Mouse (Mus musculus) heart, embryonic 13.5 days (tissue): ENCODE results near the gene Ldah. TPM values are rescaled to one million over a fixed set of nuclear protein-coding genes. Genes with fewer than 3 reads are reported as not detected.

Experiments
- ATAC-seq: fragments of 200-750 bp; cut with Nextera tagmentation; 2 replicates; pipeline ENCODE4 v1.8.0; 2017; ENCODE audit warnings: moderate TSS enrichment; ENCODE audit not compliant: insufficient number of reproducible peaks, low FRiP score, low TSS enrichment; ENCODE audit errors: extremely low read depth
- H3K27ac ChIP-seq: fragments of 300-500 bp; sonication (generic); replicated peaks from 2 replicates; pipeline ENCODE4 v1.5.1; 2015; ENCODE audit warnings: moderate library complexity, mild to moderate bottlenecking, inconsistent platforms
- H3K27me3 ChIP-seq: fragments of 300-500 bp; sonication (generic); replicated peaks from 2 replicates; pipeline ENCODE4 v1.6.1; 2015; ENCODE audit warnings: mild to moderate bottlenecking, inconsistent platforms
- H3K36me3 ChIP-seq: fragments of 300-500 bp; sonication (generic); 2 replicates; pipeline ENCODE4 v1.6.1; 2015; ENCODE audit warnings: mild to moderate bottlenecking, inconsistent platforms
- H3K4me1 ChIP-seq: fragments of 300-500 bp; sonication (generic); 2 replicates; pipeline ENCODE4 v1.6.1; 2015; ENCODE audit warnings: inconsistent platforms
- H3K4me2 ChIP-seq: fragments of 300-500 bp; sonication (generic); 2 replicates; pipeline ENCODE4 v1.6.1; 2015; ENCODE audit warnings: inconsistent platforms, mild to moderate bottlenecking, moderate library complexity
- H3K4me3 ChIP-seq: fragments of 300-500 bp; sonication (generic); 2 replicates; pipeline ENCODE4 v1.5.1; 2015; ENCODE audit warnings: moderate library complexity, mild to moderate bottlenecking, inconsistent platforms
- H3K9ac ChIP-seq: fragments of 300-500 bp; sonication (generic); 2 replicates; pipeline ENCODE4 v1.6.1; 2015; ENCODE audit warnings: inconsistent platforms, mild to moderate bottlenecking, moderate library complexity
- H3K9me3 ChIP-seq: fragments of 300-500 bp; sonication (generic); 2 replicates; pipeline ENCODE4 v1.6.1; 2016; ENCODE audit warnings: inconsistent platforms
- WGBS: fragments of 180-500 bp; shearing (Covaris S2); methylation state at CpG from one replicate; pipeline ENCODE4 v1.1.7; 2015; ENCODE audit warnings: mixed read lengths; 5-methylcytosine and 5-hydroxymethylcytosine counted together
- polyA plus RNA-seq: library from polyadenylated mRNA; unstranded; fragments of >200 nt; fragmentation: Nextera tagmentation; extraction: Ambion mirVana; gene quantifications from 2 replicates; pipeline ENCODE4 v1.2.1, GENCODE M21; 2015

Gene Ldah
- polyA plus RNA-seq, 1 experiment from 2014 or later, result 47.9 TPM

DNA sequence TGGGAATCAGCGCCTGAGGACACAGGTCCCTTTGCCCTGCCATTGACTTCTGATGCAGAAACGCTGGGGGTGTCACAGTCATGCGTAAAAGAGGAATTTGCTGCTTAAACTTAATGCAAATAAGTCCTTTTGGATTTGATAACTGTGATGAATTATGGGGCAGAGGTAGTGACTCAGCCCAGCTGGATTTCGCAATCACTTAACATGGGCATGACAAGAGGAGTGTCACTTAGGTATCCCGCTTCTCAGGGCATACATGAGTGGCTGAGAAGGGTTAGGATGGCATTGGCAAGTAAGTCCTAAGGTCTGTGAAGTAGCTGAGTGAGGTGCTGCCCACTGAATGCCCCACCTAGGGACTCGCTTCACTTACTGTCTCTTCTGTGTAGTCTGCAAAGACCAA, 15.1 kb downstream of the Ldah start:
- no peaks in the 10 kb centered on the region for H3K27me3 ChIP-seq
- no peak overlapping the region for H3K27ac ChIP-seq
- H3K4me2 ChIP-seq, result no peak overlapping the region
- H3K36me3 ChIP-seq, result peaks cover 43% of the 10 kb centered on the region
- WGBS, result 88% methylated on average over 6 of the region's 6 CpGs
- H3K9ac ChIP-seq, result no peak overlapping the region
- H3K4me1 ChIP-seq, result no peaks in the 10 kb centered on the region
- no peaks in the 10 kb centered on the region for H3K9me3 ChIP-seq
- no peak overlapping the region for H3K4me3 ChIP-seq
- no peak for ATAC-seq

DNA sequence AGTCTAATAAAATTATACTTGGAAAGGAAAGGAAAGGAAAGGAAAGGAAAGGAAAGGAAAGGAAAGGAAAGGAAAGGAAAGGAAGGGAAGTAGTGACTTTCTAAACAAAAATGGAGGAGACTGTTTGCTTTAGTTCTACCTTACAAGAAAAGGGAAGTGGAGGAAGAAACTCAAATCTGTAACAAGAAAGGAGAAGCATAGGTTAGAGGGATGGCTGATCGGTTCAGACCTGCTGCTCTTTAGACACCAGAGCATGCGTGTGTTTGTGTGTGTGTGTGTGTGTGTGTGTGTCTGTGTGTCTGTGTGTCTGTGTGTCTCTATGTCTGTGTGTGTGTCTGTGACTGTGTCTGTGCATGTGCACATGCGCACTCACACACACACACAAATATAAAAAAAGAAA, 23.2 kb downstream of the Ldah start:
- 90% methylated on average over 3 of the region's 3 CpGs for WGBS
- H3K27me3 ChIP-seq, result no peaks in the 10 kb centered on the region
- H3K4me1 ChIP-seq, result no peaks in the 10 kb centered on the region
- no peak overlapping the region for H3K4me2 ChIP-seq
- no peak overlapping the region for H3K27ac ChIP-seq
- no peaks in the 10 kb centered on the region for H3K9me3 ChIP-seq
- no peak for ATAC-seq
- peaks cover 44% of the 10 kb centered on the region for H3K36me3 ChIP-seq
- H3K9ac ChIP-seq, result no peak overlapping the region
- no peak overlapping the region for H3K4me3 ChIP-seq

- WGBS, result 73% methylated on average over 3 of the region's 3 CpGs
- no peak overlapping the region for H3K27ac ChIP-seq
- H3K9me3 ChIP-seq, result no peaks in the 10 kb centered on the region
- no peaks in the 10 kb centered on the region for H3K27me3 ChIP-seq
- no peaks in the 10 kb centered on the region for H3K4me1 ChIP-seq
- no peak overlapping the region for H3K4me3 ChIP-seq
- H3K36me3 ChIP-seq, result peaks cover 41% of the 10 kb centered on the region
- no peak overlapping the region for H3K9ac ChIP-seq
- H3K4me2 ChIP-seq, result no peak overlapping the region
- no peak for ATAC-seq
These were observed 24.8 kb downstream of the Ldah start for GRCm38 (mm10) chr12:8232679-8233078.

- no peak overlapping the region for H3K4me3 ChIP-seq
- H3K27ac ChIP-seq, result no peak overlapping the region
- peaks cover 11% of the 10 kb centered on the region for H3K36me3 ChIP-seq
- H3K9ac ChIP-seq, result no peak overlapping the region
- 80% methylated on average over 3 of the region's 3 CpGs for WGBS
- no peak overlapping the region for H3K4me2 ChIP-seq
- no peak for ATAC-seq
- H3K4me1 ChIP-seq, result peaks cover 27% of the 10 kb centered on the region
- no peaks in the 10 kb centered on the region for H3K9me3 ChIP-seq
- no peaks in the 10 kb centered on the region for H3K27me3 ChIP-seq
These were observed 34.3 kb downstream of the Ldah start for GRCm38 (mm10) chr12:8242181-8242580.

GRCm38 (mm10) chr12:8244746-8245145, 36.8 kb downstream of the Ldah start:
- Histone ChIP-seq H3K4me3 (no peak overlapping the region), H3K9me3 (no peaks in the 10 kb centered on the region), H3K9ac (no peak overlapping the region), H3K27me3 (no peaks in the 10 kb centered on the region), H3K4me1 (peaks cover 26% of the 10 kb centered on the region), H3K36me3 (0 out of 2 replicates have a peak, but pooled peaks cover 5% of the 10 kb centered on the region), H3K4me2 (no peak overlapping the region), H3K27ac (no peak overlapping the region)
- 44% methylated on average over 4 of the region's 4 CpGs for WGBS
- ATAC-seq, result no peak

DNA sequence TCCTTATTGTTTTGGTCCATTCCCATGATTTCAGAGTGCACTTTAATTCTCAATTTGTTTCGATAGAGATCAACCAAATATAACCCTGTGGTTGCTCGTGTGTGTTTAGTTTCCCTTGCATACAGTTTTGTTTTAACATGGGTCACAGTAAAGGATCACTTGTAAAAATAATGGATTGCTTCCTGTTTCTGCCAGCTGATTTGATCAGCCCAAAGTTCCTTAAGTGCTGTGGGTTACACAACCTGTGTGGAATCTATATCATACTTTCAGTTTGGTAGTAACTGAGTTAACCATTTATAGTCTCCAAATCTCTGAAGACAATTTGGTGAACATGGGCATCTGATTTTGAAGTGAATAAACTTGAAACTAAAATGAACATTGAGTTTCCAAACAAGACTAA, 52.4 kb downstream of the Ldah start:
- no peak for ATAC-seq
- Histone ChIP-seq H3K36me3 (no peaks in the 10 kb centered on the region), H3K27ac (no peak overlapping the region), H3K27me3 (no peaks in the 10 kb centered on the region), H3K4me2 (no peak overlapping the region), H3K9ac (no peak overlapping the region), H3K4me1 (peaks cover 17% of the 10 kb centered on the region), H3K4me3 (no peak overlapping the region), H3K9me3 (no peaks in the 10 kb centered on the region)
- 72% methylated on average over 2 of the region's 2 CpGs for WGBS

GRCm38 (mm10) chr12:8266311-8266710, 58.4 kb downstream of the Ldah start:
- peaks cover 33% of the 10 kb centered on the region for H3K4me1 ChIP-seq
- WGBS, result 57% methylated on average over 7 of the region's 7 CpGs
- no peaks in the 10 kb centered on the region for H3K27me3 ChIP-seq
- H3K36me3 ChIP-seq, result peaks cover 17% of the 10 kb centered on the region
- no peak overlapping the region for H3K4me3 ChIP-seq
- peak overlapping the region; percentile 20; the same call in 1 of the 2 replicates for H3K27ac ChIP-seq
- no peak for ATAC-seq
- no peaks in the 10 kb centered on the region for H3K9me3 ChIP-seq
- H3K9ac ChIP-seq, result no peak overlapping the region
- H3K4me2 ChIP-seq, result no peak overlapping the region

DNA sequence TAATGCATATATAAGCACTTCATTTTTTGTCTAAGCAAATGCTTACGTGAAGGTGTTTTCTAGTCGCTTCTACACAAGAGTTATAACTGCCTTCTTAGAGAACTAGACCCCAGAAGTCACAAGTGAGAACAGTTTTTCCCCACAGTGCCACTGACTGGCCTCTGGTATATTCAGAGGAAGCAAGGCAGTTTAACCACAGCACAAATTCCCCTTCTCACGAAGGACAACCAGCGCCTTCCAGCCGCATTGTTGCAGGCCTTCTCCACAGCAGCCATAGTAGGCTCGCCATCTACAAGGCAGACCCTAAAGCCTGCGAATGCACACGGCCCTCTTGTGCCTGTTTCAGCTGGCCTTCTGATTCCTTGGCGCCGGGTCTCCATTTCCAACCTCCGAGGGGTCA, 61.7 kb downstream of the Ldah start:
- no peak overlapping the region for H3K9ac ChIP-seq
- peaks cover 34% of the 10 kb centered on the region for H3K4me1 ChIP-seq
- no peak for ATAC-seq
- H3K36me3 ChIP-seq, result peaks cover 17% of the 10 kb centered on the region
- H3K27me3 ChIP-seq, result no peaks in the 10 kb centered on the region
- no peak overlapping the region for H3K4me2 ChIP-seq
- H3K4me3 ChIP-seq, result no peak overlapping the region
- H3K9me3 ChIP-seq, result no peaks in the 10 kb centered on the region
- 90% methylated on average over 11 of the region's 11 CpGs for WGBS
- no peak overlapping the region for H3K27ac ChIP-seq

GRCm38 (mm10) chr12:8271405-8271804, 63.5 kb downstream of the Ldah start:
- Histone ChIP-seq H3K27me3 (no peaks in the 10 kb centered on the region), H3K4me3 (no peak overlapping the region), H3K4me1 (peaks cover 19% of the 10 kb centered on the region), H3K36me3 (peaks cover 27% of the 10 kb centered on the region), H3K4me2 (no peak overlapping the region), H3K9me3 (no peaks in the 10 kb centered on the region), H3K9ac (no peak overlapping the region), H3K27ac (no peak overlapping the region)
- whole genome bisulfite sequencing, result 58% methylated on average over 2 of the region's 2 CpGs
- ATAC-seq, result no peak; the same call in 1 of the 2 replicates

DNA sequence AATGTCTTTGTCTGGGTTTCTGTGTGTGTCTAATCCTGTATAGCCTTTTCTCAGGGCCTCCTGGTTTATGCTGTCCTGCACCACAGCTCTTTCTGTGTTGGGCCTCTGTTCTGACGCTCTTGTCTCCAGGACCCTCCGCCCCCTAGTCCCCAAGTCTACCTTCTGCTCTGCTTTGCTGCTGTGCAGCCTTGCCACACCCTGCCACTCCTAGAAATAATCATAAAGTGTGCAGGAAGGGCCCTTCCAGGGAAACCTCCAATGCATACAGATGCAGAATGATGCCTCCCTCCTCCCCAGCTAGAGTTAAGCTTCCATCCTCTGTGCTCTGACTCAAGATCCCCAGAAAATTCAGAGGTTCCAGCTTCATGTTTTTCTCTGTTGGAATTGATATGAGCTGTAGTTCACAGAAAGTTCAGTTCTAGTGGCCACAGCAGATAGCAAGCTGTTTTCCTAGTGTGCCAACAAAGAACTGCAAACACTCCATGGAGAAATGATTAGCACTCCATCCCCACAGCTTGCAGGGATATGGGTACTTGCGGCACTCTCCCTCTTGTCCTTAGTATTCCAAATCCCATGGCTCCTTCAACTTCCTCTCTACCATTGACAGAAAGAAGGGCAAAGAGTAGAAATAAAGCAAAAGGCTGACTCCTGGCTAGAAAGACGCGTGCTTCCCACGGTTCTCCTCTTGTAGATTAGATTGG, 65.7 kb downstream of the Ldah start:
- no peak for ATAC-seq
- Histone ChIP-seq H3K9me3 (no peaks in the 10 kb centered on the region), H3K4me3 (no peak overlapping the region), H3K27me3 (no peaks in the 10 kb centered on the region), H3K9ac (no peak overlapping the region), H3K36me3 (peaks cover 22% of the 10 kb centered on the region), H3K27ac (peak overlapping the region; percentile 39; the same call in 1 of the 2 replicates), H3K4me1 (peaks cover 23% of the 10 kb centered on the region), H3K4me2 (no peak overlapping the region)
- WGBS, result 63% methylated on average over 6 of the region's 6 CpGs

GRCm38 (mm10) chr12:8275424-8275823, 67.5 kb downstream of the Ldah start:
- H3K36me3 ChIP-seq, result peaks cover 19% of the 10 kb centered on the region
- no peak overlapping the region for H3K9ac ChIP-seq
- no peak overlapping the region for H3K4me2 ChIP-seq
- H3K27ac ChIP-seq, result no peak overlapping the region
- no peak overlapping the region for H3K4me3 ChIP-seq
- ATAC-seq, result no peak
- H3K4me1 ChIP-seq, result peaks cover 31% of the 10 kb centered on the region
- H3K9me3 ChIP-seq, result no peaks in the 10 kb centered on the region
- no peaks in the 10 kb centered on the region for H3K27me3 ChIP-seq
- 86% methylated on average over 4 of the region's 4 CpGs for WGBS
